Mouse (Mus musculus) B cell, adult 62 days (primary cell): Measurements from ENCODE around the gene Col6a6. TPM values are rescaled to one million over a fixed set of nuclear protein-coding genes. Genes with fewer than 3 reads are reported as not detected.

ENCODE experiments used
- total RNA-seq: library from RNA; stranded (reverse); gene quantifications from 4 replicates; pipeline ENCODE4 v1.2.4, GENCODE M21; 2023

Gene Col6a6
- total RNA-seq, result 0.09 to 0.27 TPM (median 0.16 TPM) in 3 of 4 replicates, not detected in the other

DNA sequence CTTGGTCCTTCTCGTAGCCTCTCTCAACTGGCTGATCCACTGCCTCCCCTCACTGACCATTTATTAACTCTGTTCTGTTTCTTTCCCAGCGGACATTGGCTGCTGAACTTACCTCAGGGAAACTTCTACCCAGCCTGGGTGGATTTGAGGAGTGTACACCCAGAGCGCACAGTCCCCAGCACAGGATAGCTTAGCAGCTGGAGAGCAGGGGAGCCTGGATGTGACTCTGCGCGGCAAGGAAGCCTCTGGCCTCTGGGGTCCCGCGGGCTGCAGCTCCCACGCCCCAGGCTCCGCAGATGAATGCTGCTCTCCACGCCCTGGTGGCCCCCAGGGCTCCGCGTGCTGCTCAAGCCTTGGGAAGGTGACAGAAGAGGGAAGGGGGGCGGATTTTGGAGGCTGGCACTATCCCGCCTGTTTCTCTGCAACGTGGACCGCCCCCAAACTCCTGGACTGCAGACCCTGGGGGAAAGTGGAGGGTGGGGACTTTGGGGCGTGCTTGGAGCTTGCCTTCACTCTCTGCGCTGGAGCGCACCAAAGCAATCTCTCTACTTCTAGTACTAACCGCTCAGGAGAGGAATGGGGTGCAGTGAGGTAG is at the start of gene Col6a6:
Col6a6 (minus strand) TSS at position 370 of the 595 bp plus-strand sequence.

GRCm38 (mm10) chr9:105642460-105643371 is 185.2 kb downstream of the Col6a6 start, which contains the start of gene Pik3r4:
Gene Pik3r4 (plus strand): TSS chr9:105642978.

Other genes starting within 250 kb of the Col6a6 start
- gene Pik3r4, start 185.2 kb downstream of the Col6a6 start, total RNA-seq, result 360 to 459 TPM (median 388 TPM) in 4 replicates
- gene Col6a5, start 132.5 kb upstream of the Col6a6 start, total RNA-seq, result 0.12 to 0.45 TPM (median 0.18 TPM) in 4 replicates